ENCODE assay signal across 8 mouse cellular contexts in the genomic region with DNA sequence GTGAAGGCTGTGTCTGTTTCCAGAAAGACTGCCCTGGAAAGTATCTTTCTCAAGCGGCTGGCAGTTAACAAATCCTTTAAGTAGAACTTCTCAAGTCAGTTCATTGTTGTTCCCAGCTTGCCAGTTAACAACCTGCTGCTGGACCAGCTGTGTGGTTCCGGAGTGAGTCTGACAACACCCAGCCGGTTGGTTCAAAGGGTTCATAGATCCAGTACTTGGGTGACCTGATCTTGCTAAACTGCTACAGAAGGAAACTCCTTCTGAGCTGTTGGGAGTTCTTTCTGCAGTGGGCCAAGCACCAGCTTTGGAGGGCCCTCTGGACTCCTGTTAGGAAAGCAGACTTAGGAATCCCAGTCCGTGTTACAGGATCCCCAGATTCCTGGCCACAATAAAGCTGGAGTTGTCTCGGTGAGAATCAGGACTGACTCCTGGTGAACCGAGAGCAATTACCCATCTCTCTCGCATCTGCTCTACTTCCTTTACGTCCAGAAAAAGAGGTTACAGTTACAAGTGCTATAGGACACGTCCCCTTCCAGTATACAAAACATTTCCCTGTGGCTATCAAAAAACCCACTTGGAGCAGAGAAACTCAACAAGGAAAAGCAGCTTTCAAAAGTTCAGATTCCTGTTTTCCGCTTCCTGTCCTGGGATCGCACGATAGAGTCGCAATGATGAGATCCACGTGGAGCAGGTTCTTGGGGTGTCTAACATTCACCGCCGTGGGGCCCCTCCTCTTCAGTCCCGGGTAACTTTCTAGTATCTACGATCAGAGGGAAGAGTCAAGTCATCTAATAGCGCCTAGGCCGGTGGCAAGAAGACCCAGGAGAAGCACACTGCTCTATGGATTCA. TPM values are rescaled to one million over a fixed set of nuclear protein-coding genes. Genes with fewer than 3 reads are reported as not detected.
DNase-seq lines count a peak whose midpoint lies in the region; ATAC-seq lines count a peak whose summit lies in the region.

No protein-coding gene starts in this region.

- H3K9ac ChIP-seq in forebrain, embryonic 14.5 days (ENCODE audit: low read length) = no peak overlapping the region
- no peak overlapping the region for H3K9ac ChIP-seq in stomach, embryonic 15.5 days

- DNase-seq in 3134 (ENCODE audit: extremely low read depth, insufficient read length, low spot score) = peak; percentile 46
- DNase-seq in forebrain, embryonic 14.5 days (ENCODE audit: low spot score) = no peak
- DNase-seq in lung, adult 18-20 months = peak; percentile 56 to 63
- DNase-seq in ovary, postnatal 10 days (ENCODE audit: low spot score) = no peak
- no peak for DNase-seq in right cerebral cortex, postnatal 36 days (ENCODE audit: low spot score in 2 of 2)
- DNase-seq in frontal cortex, postnatal 25 days (ENCODE audit: low spot score in 2 of 2) = no peak

- H3K36me3 ChIP-seq in forebrain, embryonic 14.5 days (ENCODE audit: control insufficient read depth, insufficient read depth, low read length) = no peaks in the 10 kb centered on the region
- no peaks in the 10 kb centered on the region for H3K36me3 ChIP-seq in stomach, embryonic 15.5 days

- H3K4me3 ChIP-seq in forebrain, embryonic 14.5 days (ENCODE audit: low read depth, low read length) = peak overlapping the region; percentile 63
- peak overlapping the region; percentile 90 for H3K4me3 ChIP-seq in stomach, embryonic 15.5 days (replicated peaks)

- H3K27ac ChIP-seq in forebrain, embryonic 14.5 days (ENCODE audit: low read depth, low read length) = no peak overlapping the region
- peak overlapping the region; percentile 46; the same call in 1 of the 2 replicates for H3K27ac ChIP-seq in stomach, embryonic 15.5 days

- peaks cover 25% of the 10 kb centered on the region for H3K27me3 ChIP-seq in forebrain, embryonic 14.5 days (replicated peaks; ENCODE audit: control insufficient read depth, insufficient read depth, low read length)
- no peaks in the 10 kb centered on the region for H3K27me3 ChIP-seq in stomach, embryonic 15.5 days (replicated peaks)

- ATAC-seq in CD4-positive, CD25-positive, alpha-beta regulatory T cell, adult 4 months = peak; percentile 9
- ATAC-seq in forebrain, embryonic 14.5 days = no peak
- ATAC-seq in stomach, embryonic 15.5 days (ENCODE audit: insufficient read depth, low FRiP score, low read depth) = no peak

- H3K9me3 ChIP-seq in forebrain, embryonic 14.5 days (replicated peaks; ENCODE audit: control insufficient read depth, low read length) = no peaks in the 10 kb centered on the region
- H3K9me3 ChIP-seq in stomach, embryonic 15.5 days = no peaks in the 10 kb centered on the region

- peak overlapping the region; percentile 97 for H3K4me2 ChIP-seq in forebrain, embryonic 14.5 days (ENCODE audit: low read length)
- H3K4me2 ChIP-seq in stomach, embryonic 15.5 days = peak overlapping the region; percentile 75

- 4% methylated on average over 20 of the region's 20 CpGs for WGBS in forebrain, embryonic 14.5 days
- WGBS in stomach, embryonic 15.5 days = 8% methylated on average over 20 of the region's 20 CpGs

- no peaks in the 10 kb centered on the region; the same call in 1 of the 2 replicates for H3K4me1 ChIP-seq in forebrain, embryonic 14.5 days (ENCODE audit: control insufficient read depth, insufficient read depth, low read length)
- peaks cover 5% of the 10 kb centered on the region; the same call in 1 of the 2 replicates for H3K4me1 ChIP-seq in stomach, embryonic 15.5 days

RNA-seq across cellular contexts. Expression of a gene that starts 0.8 kb away (rescaled TPM):
- polyA plus RNA-seq in CD4-positive, CD25-positive, alpha-beta regulatory T cell, adult 4 months (2017; shearing (Covaris generic)) = under 1 TPM; 0.30 to 0.75 TPM
- 36.2 and 41.6 TPM in 2 replicates for polyA plus RNA-seq in forebrain, embryonic 14.5 days (2014; fragmentation: Nextera tagmentation; extraction: Ambion mirVana)
- polyA plus RNA-seq in stomach, embryonic 15.5 days (2015; fragmentation: Nextera tagmentation; extraction: Ambion mirVana) = 32.4 and 36.8 TPM in 2 replicates

Comparison
In these comparisons a context has a peak if more than half of its experiments do, and no peak if none do; other contexts are left out.
1. DNase-seq: peak in 3134 (single experiment) and lung, adult 18-20 months (2 of 2); none in forebrain, embryonic 14.5 days (single experiment), ovary, postnatal 10 days (single experiment), right cerebral cortex, postnatal 36 days (0 of 2) and frontal cortex, postnatal 25 days (0 of 2).
2. RNA of a gene that starts 0.8 kb away (polyA plus RNA-seq): 36.2 to 41.6 TPM in forebrain, embryonic 14.5 days and 32.4 to 36.8 TPM in stomach, embryonic 15.5 days; 0.30 to 0.75 TPM in CD4-positive, CD25-positive, alpha-beta regulatory T cell, adult 4 months; every median in the first group is over 10 times any median in the second.